Mouse (Mus musculus) ovary, postnatal 36 days (tissue): ENCODE measurements at regions not wholly inside any gene's neighbourhood (a gene's known extent, or its start where the extent isn't known, plus 50 kb on each side); places are given as distances from the start of the nearest gene placed in this dataset.
A peak's percentile ranks its signal among the peaks of the same experiment; 100 is the strongest.

Source experiments
- DNase-seq: peaks from one replicate; pipeline ENCODE4 v3.0.0; 2022; ENCODE audit warnings: low spot score, mixed read lengths

DNA sequence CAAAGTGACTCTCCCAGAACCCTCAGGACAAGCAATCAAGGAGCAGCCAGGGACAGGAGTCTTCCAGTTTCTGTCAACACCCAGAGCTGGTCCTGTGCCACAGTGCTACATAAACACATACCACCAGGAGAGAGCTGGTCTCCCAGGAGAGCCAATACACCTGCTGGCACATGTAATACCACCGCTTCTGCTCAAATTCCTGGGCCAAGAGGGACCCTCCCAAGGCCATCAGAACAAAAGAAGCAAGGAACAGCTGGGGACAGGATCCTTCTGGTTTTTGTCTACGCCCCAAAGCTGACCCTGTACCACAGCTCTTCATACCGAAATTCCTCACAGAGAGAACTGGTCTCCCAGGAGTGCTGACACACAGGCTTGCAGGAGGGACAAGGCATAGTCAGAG, 695.4 kb upstream of the Tbl1xr1 start:
- no peak for DNase-seq

- no peak for DNase-seq
Measured at GRCm38 (mm10) chr3:21403551-21403950, 672.9 kb upstream of the Tbl1xr1 start.

- no peak for DNase-seq
Measured at GRCm38 (mm10) chr3:21404058-21404457, 672.4 kb upstream of the Tbl1xr1 start.

- no peak for DNase-seq
Measured at GRCm38 (mm10) chr3:21407077-21407476, 669.4 kb upstream of the Tbl1xr1 start.

- no peak for DNase-seq
Measured at GRCm38 (mm10) chr3:21412010-21412409, 664.4 kb upstream of the Tbl1xr1 start.

DNA sequence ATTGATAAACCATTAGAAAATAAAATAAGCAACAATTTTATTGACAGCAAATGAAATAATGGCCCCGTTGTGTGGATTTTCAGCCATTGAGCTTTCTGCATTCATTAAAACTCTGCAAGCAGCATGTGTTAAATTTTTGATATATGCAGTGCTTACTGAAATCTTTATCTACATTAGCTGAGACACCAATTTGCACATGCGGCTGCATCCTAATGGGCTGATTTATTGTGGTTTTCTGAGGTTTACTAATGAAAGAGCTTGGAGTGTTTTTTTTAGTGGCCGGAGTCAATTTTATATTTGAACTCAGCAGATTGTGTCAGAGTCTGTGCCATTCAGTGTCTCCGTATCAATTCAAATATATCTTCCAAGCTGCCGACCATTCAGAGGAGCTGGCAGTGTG, 653.3 kb upstream of the Tbl1xr1 start:
- DNase-seq: no peak

- no peak for DNase-seq
Measured at GRCm38 (mm10) chr3:21426538-21426937, 649.9 kb upstream of the Tbl1xr1 start.

DNA sequence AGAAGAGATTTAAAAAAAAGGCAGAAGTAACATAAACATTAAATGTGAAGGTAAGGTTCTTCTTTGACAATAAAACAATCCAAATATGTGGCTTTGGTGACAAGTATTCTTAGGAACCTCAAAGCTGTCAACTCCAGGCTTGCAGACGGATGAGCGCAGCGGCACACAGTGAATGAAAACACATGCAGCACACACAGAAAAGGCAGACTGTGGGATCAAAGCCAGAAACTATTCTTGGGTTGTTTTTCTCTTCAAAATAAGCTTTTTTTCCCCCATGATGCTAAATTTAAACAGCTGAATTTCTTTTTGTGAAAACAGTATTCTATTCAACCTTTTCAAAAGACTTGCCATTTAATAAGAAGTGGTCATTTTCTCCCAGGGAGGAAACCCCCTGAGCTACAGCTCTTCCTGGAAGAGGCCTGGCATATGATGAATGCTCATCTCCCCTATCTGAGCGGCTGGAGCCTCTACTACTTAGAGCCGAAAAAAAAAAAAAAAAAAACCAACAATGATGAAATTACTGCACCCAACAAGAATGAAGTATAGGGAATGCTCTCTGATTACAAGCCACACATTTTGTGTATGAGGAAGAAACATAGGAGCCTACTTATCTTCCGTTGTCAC, 648.9 kb upstream of the Tbl1xr1 start:
- DNase-seq: no peak

GRCm38 (mm10) chr3:21428120-21428519, 648.3 kb upstream of the Tbl1xr1 start:
- no peak for DNase-seq

- no peak for DNase-seq
Measured at GRCm38 (mm10) chr3:21464245-21464644, 612.2 kb upstream of the Tbl1xr1 start.

- DNase-seq: no peak
Measured at GRCm38 (mm10) chr3:21466113-21466645, 610.3 kb upstream of the Tbl1xr1 start.

DNA sequence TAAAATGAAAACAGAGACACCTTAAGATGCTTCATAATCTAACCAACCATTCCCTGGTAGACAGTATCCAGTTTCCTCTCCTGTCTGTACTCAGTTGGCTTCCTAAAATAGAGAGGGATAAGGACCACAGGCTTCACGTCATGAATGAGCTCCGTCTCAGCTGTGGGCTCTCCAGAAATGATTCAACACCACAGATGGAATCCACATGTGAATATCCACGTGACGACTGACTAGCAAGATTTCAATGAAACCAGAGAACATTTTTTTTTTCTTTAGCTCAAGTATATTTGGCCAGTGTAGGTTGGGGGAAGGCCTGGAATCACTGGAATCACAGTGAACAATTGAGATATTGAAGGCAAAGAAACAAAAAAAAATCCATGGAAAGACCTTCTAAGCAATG, 599.1 kb upstream of the Tbl1xr1 start:
- no peak for DNase-seq

DNA sequence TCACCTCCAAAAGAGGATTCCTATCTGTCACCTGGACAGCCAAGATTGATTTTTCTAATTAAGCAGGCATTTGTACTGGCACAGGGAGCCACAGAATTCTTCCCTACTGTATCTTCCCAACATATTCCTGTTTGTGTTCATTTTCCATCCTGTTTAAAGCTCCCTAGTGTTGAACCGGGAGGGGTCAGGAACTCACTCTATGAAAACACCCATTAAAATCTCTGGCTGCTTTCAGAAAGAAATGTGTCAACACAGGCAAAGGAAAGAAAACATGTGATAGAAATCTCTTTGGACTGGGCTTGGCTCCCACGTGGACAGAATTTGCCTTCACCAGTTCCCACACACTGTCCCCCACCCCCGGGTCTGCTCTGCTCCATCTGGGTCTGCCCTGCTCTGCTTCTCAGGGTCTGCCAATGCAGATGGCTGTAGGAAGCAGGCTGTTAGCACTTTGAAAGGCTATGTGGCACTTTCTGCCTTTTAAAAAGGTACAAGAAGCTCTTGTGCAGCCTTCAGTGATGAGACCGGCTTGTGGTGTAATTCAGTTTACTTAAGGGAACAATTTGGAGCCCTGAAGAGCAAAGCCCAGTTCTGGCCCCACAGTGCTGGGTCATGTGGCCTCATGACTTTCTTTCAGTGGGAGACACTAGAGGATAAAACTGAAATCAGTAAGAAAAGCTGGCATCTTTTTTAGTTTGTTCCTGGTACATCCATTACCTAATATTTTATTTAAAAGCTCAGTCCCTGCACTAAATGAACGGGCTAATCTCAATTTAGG, 597.2 kb upstream of the Tbl1xr1 start:
- DNase-seq: peak; percentile 51

DNA sequence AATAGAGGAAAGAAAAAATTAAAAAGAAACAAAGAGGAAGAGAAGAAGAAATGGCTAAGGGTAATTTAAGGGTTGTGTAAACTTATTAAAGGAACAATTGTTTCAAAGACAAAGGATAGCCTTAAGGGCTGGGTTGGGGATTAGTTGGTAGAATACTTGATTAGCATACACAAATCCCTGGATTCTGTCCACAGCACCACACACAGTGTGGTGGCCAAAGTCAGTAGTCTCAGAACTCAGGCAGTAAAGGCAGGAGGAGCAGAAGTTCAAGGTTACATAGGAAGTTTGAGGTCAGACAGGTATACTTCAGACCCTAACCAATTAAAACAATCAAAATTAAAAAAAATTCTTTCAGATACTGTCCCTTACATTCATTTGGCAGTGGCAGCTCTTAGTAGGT, 596.6 kb upstream of the Tbl1xr1 start:
- no peak for DNase-seq

- no peak for DNase-seq
Measured at GRCm38 (mm10) chr3:21484052-21484451, 592.4 kb upstream of the Tbl1xr1 start.

GRCm38 (mm10) chr3:21485454-21485853, 591.0 kb upstream of the Tbl1xr1 start:
- DNase-seq: no peak

DNA sequence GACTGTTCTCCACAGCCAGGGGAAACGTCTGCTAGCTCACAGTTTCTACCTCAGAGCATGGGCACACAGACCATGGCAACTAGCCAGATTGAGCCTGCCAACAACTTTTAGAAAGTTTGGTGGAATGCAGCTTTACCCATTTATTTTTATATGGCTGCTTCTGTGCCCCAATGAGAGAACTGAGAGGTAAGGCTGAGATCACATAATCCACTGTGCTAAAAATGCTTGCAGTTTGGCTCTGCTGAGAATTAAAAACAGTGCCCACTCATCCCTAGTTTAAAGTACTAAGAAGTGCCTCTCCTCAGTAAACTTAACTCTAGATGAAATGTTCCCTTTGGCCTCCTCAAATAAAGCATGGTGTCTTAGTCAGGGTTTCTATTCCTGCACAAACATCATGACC, 586.9 kb upstream of the Tbl1xr1 start:
- no peak for DNase-seq

DNA sequence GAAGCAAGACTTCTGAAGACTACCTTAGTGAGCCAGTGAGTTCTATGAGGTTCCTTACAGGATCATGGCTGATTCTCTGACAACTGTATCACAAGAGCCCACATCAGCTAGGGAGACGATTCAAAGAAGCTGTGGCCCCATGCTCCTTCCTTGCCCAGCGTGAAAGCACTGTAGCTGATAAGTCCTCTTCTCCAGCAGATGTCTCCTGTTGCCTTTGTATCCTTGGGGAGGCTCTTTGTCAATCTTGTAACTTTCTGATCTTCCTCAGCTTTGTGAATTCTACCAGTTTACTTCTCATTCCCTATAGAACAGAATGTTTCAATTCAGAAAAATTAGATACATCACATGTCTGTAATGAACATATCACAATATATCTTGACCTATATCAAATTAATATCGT, 584.0 kb upstream of the Tbl1xr1 start:
- no peak for DNase-seq

DNA sequence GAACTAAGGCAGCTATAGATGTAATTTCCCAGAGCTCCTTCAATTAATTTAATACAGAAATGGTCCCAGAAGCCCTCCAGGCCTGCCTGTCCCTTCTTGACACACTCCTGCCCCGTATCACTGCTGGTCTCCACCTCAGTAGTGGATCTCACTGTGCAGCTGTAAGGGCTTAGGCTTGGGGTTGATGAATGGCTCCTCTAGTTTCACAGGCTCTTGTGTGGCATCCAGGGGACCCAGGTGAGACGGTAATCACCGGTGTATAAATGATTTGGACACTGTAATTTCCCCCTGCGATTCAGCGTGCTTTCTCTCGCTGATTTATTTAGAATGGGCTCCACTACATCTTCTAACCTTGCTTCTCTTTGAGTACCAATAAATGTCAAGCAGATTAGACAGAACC, 583.1 kb upstream of the Tbl1xr1 start:
- no peak for DNase-seq

- no peak for DNase-seq
Measured at GRCm38 (mm10) chr3:21494904-21495303, 581.5 kb upstream of the Tbl1xr1 start.

DNA sequence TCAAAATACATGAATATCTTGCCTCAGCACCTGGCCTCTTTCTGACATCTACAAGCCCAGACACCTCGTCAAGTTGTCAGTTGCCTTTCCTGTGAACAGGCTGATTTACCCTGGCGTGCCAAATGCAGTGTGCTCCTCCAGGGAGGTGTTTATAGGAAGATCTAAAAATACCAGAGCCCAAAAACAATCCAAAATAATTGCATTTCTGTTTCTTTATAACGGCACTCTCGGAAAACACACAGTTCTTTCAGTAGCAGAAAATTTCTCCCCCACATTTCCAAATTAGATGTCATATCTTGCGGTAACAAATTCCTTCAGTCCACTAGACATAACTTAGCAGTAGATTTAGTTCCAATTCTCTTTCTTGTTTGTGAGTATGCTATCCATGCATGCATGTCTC, 580.8 kb upstream of the Tbl1xr1 start:
- no peak for DNase-seq

- no peak for DNase-seq
Measured at GRCm38 (mm10) chr3:21496166-21496565, 580.3 kb upstream of the Tbl1xr1 start.

DNA sequence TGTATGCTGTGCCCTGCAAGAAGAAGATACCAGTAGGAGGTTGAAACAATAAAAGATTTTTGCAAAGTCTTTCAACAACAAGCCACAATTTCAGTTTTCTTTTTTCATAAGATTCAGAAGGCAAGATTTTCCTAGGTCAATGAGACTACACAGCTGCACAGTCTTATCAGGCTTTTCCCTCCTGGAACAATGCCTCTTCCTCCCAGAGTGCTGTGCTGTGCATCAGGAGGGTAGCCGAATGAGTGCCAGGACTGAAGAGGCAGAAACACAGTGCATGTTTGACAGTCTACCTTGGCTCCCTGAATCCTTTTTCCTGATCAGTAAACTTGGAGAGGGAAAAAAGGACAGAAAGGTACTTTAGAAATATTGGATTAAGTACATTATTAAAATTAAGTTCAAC, 579.4 kb upstream of the Tbl1xr1 start:
- no peak for DNase-seq

- DNase-seq: no peak
Measured at GRCm38 (mm10) chr3:21507655-21508054, 568.8 kb upstream of the Tbl1xr1 start.
